Mouse (Mus musculus) frontal cortex, postnatal 25 days (tissue): ENCODE results near the gene Orc4.
A peak's percentile ranks its signal among the peaks of the same experiment; 100 is the strongest.
"Not testable (repeated sequence)": the region's sequence is repeated elsewhere in the genome, so short reads cannot be mapped to it uniquely, and the experiment has no call there.

Source experiments
- DNase-seq, 2 experiments: peaks; one replicate each; pipeline ENCODE4 v3.0.0; 2022; ENCODE audit warnings: low spot score in 2 of 2

Orc4 gene

GRCm38 (mm10) chr2:48950252-48950315, at the start of gene Orc4:
TSS of gene Orc4 (minus strand) at chr2:48950277.
- DNase-seq: no peak

GRCm38 (mm10) chr2:48990322-48990721, 40.2 kb upstream of the Orc4 start:
- no peak for DNase-seq

- no peak for DNase-seq
Measured at GRCm38 (mm10) chr2:48978920-48979319, 28.8 kb upstream of the Orc4 start.

GRCm38 (mm10) chr2:48956591-48956990, 6.5 kb upstream of the Orc4 start:
- DNase-seq: no peak

GRCm38 (mm10) chr2:48950316-48950880, 321 bp upstream of the Orc4 start:
- DNase-seq: no peak

- DNase-seq: peak; percentile 16 to 28
Measured at GRCm38 (mm10) chr2:48949743-48950251, 280 bp downstream of the Orc4 start.

GRCm38 (mm10) chr2:48948841-48949584, 1.1 kb downstream of the Orc4 start, which contains the start of gene Mbd5:
TSS of gene Mbd5 (plus strand) at chr2:48949508.
- peak; percentile 94 to 97 for DNase-seq

- DNase-seq: no peak
Measured at GRCm38 (mm10) chr2:48947761-48948160, 2.3 kb downstream of the Orc4 start.

GRCm38 (mm10) chr2:48935058-48935457, 15.0 kb downstream of the Orc4 start:
- no peak for DNase-seq

GRCm38 (mm10) chr2:48915832-48916231, 34.2 kb downstream of the Orc4 start:
- DNase-seq: no peak

- DNase-seq: no peak
Measured at GRCm38 (mm10) chr2:48914185-48914584, 35.9 kb downstream of the Orc4 start.

- DNase-seq: no peak
Measured at GRCm38 (mm10) chr2:48908866-48909265, 41.2 kb downstream of the Orc4 start.

- DNase-seq: no peak
Measured at GRCm38 (mm10) chr2:48895186-48895585, 54.9 kb downstream of the Orc4 start.

GRCm38 (mm10) chr2:48885945-48886344, 64.1 kb downstream of the Orc4 start:
- DNase-seq: peak; percentile 20 to 58

- DNase-seq: no peak
Measured at GRCm38 (mm10) chr2:48868199-48868913, 81.7 kb downstream of the Orc4 start.

GRCm38 (mm10) chr2:48865596-48865995, 84.5 kb downstream of the Orc4 start:
- not testable (repeated sequence) for DNase-seq
